Mouse (Mus musculus) kidney, postnatal 0 days (tissue): ENCODE data around the gene Pskh1. TPM values are rescaled to one million over a fixed set of nuclear protein-coding genes. Genes with fewer than 3 reads are reported as not detected.

Experiments used
- ATAC-seq: fragments of 200-750 bp; cut with Nextera tagmentation; replicated peaks from 2 replicates; pipeline ENCODE4 v1.8.0; 2017; ENCODE audit warnings: low read depth, moderate number of reproducible peaks, moderate TSS enrichment, moderate library complexity; ENCODE audit not compliant: low FRiP score
- DNase-seq: peaks from one replicate; pipeline ENCODE4 v3.0.0-alpha.2; 2016; ENCODE audit warnings: low spot score
- H3K27ac ChIP-seq: fragments of 300-500 bp; sonication (generic); 2 replicates; pipeline ENCODE4 v1.5.1; 2014; ENCODE audit warnings: mild to moderate bottlenecking
- H3K27me3 ChIP-seq: fragments of 300-500 bp; sonication (generic); 2 replicates; pipeline ENCODE4 v1.6.1; 2014; ENCODE audit warnings: low read length, mixed read lengths; ENCODE audit not compliant: insufficient read depth
- H3K36me3 ChIP-seq: fragments of 300-500 bp; sonication (generic); 2 replicates; pipeline ENCODE4 v1.6.1; 2014; ENCODE audit warnings: low read length, mixed read lengths; ENCODE audit not compliant: insufficient read depth
- H3K4me1 ChIP-seq: fragments of 300-500 bp; sonication (generic); replicated peaks from 2 replicates; pipeline ENCODE4 v1.6.1; 2014; ENCODE audit warnings: antibody characterized with exemption, low read length, mixed read lengths; ENCODE audit not compliant: insufficient read depth
- H3K4me2 ChIP-seq: fragments of 300-500 bp; sonication (generic); 2 replicates; pipeline ENCODE4 v1.6.1; 2014; ENCODE audit warnings: mild to moderate bottlenecking, low read length, moderate library complexity, mixed read lengths
- H3K4me3 ChIP-seq: fragments of 300-500 bp; sonication (generic); replicated peaks from 2 replicates; pipeline ENCODE4 v1.5.1; 2014; ENCODE audit warnings: low read depth, low read length
- H3K9ac ChIP-seq: fragments of 300-500 bp; sonication (generic); 2 replicates; pipeline ENCODE4 v1.6.1; 2014; ENCODE audit warnings: low read depth, low read length
- H3K9me3 ChIP-seq: fragments of 300-500 bp; sonication (generic); replicated peaks from 2 replicates; pipeline ENCODE4 v1.6.1; 2016; ENCODE audit warnings: low read length, inconsistent platforms, mixed read lengths
- CTCF ChIP-seq: IDR thresholded peaks from 2 replicates; pipeline ENCODE4 v1.5.1; 2016; ENCODE audit warnings: antibody characterized with exemption, low read depth, mild to moderate bottlenecking, moderate library complexity
- WGBS: fragments of 180-500 bp; shearing (Covaris S2); extraction: QIAGEN DNeasy Blood & Tissue Kit; methylation state at CpG from one replicate; pipeline ENCODE4 v1.1.7; 2014; 5-methylcytosine and 5-hydroxymethylcytosine counted together
- polyA plus RNA-seq: library from polyadenylated mRNA; unstranded; fragments of >200 nt; fragmentation: Nextera tagmentation; extraction: Ambion mirVana; gene quantifications from 2 replicates; pipeline ENCODE4 v1.2.1, GENCODE M21; 2015

Gene Pskh1
- polyA plus RNA-seq, 1 experiment from 2014 or later, result 30.6 TPM

- Histone ChIP-seq H3K4me2 (peak within 1 kb of the TSS; percentile 93), H3K4me1 (peaks cover 23% of the 10 kb centered on the region), H3K9ac (peak within 1 kb of the TSS; percentile 82), H3K9me3 (no peaks in the 10 kb centered on the region), H3K27me3 (no peaks in the 10 kb centered on the region), H3K36me3 (no peaks in the 10 kb centered on the region), H3K4me3 (peak within 1 kb of the TSS; percentile 67), H3K27ac (peak within 1 kb of the TSS; percentile 89)
- DNase-seq, result peak; percentile 97
- TF ChIP-seq CTCF, result peak; percentile 87
- 0% methylated on average over 42 of the region's 43 CpGs for WGBS
- ATAC-seq, result peak; percentile 92
These were observed 45.5 kb upstream of the Pskh1 start, which contains the start of gene Thap11 for GRCm38 (mm10) chr8:105854715-105855216. Gene Thap11, plus strand, starts transcription at chr8:105855132.

GRCm38 (mm10) chr8:105855248-105856167 is 44.7 kb upstream of the Pskh1 start:
- TF ChIP-seq CTCF, result no peak
- Histone ChIP-seq H3K4me3 (peak overlapping the region; percentile 67), H3K4me2 (peak overlapping the region; percentile 93), H3K9ac (peak overlapping the region; percentile 82), H3K27me3 (no peaks in the 10 kb centered on the region), H3K4me1 (peaks cover 23% of the 10 kb centered on the region), H3K36me3 (no peaks in the 10 kb centered on the region), H3K27ac (peak overlapping the region; percentile 89), H3K9me3 (no peaks in the 10 kb centered on the region)
- WGBS, result under 1% methylated on average over 70 of the region's 71 CpGs
- peak; percentile 3; the same call in 1 of the 2 replicates for ATAC-seq
- peak; percentile 43 for DNase-seq

GRCm38 (mm10) chr8:105856168-105856835 is 43.9 kb upstream of the Pskh1 start:
- Histone ChIP-seq H3K27ac (peak overlapping the region; percentile 89), H3K9me3 (no peaks in the 10 kb centered on the region), H3K36me3 (no peaks in the 10 kb centered on the region), H3K4me1 (peaks cover 19% of the 10 kb centered on the region), H3K27me3 (no peaks in the 10 kb centered on the region), H3K9ac (peak overlapping the region; percentile 82), H3K4me3 (peak overlapping the region; percentile 67), H3K4me2 (peak overlapping the region; percentile 93)
- DNase-seq (no peak), ATAC-seq (no peak)
- WGBS, result 10% methylated on average over 15 of the region's 15 CpGs
- no peak for TF ChIP-seq CTCF

GRCm38 (mm10) chr8:105858495-105858894 is 41.7 kb upstream of the Pskh1 start:
- Histone ChIP-seq H3K9me3 (no peaks in the 10 kb centered on the region), H3K36me3 (no peaks in the 10 kb centered on the region), H3K27me3 (no peaks in the 10 kb centered on the region), H3K4me2 (no peak overlapping the region), H3K4me3 (no peak overlapping the region), H3K27ac (no peak overlapping the region), H3K9ac (no peak overlapping the region), H3K4me1 (peaks cover 28% of the 10 kb centered on the region)
- DNase-seq, result no peak
- no peak for TF ChIP-seq CTCF
- WGBS, result 83% methylated on average over 5 of the region's 5 CpGs
- ATAC-seq, result no peak

GRCm38 (mm10) chr8:105859314-105859713 is 40.9 kb upstream of the Pskh1 start:
- WGBS, result 58% methylated on average over 5 of the region's 5 CpGs
- no peak for TF ChIP-seq CTCF
- H3K9ac ChIP-seq, result 0 out of 2 replicates have a peak overlapping the region, but pooled peaks have one; percentile 2

More at GRCm38 (mm10) chr8:105859314-105859713, 40.9 kb upstream of the Pskh1 start:
- no peak overlapping the region for H3K4me2 ChIP-seq
- H3K27me3 ChIP-seq, result no peaks in the 10 kb centered on the region
- DNase-seq (no peak), ATAC-seq (no peak)
- no peak overlapping the region for H3K4me3 ChIP-seq
- no peaks in the 10 kb centered on the region for H3K36me3 ChIP-seq
- H3K27ac ChIP-seq, result peak overlapping the region; percentile 90
- peaks cover 28% of the 10 kb centered on the region for H3K4me1 ChIP-seq
- no peaks in the 10 kb centered on the region for H3K9me3 ChIP-seq
